In the genomic region with DNA sequence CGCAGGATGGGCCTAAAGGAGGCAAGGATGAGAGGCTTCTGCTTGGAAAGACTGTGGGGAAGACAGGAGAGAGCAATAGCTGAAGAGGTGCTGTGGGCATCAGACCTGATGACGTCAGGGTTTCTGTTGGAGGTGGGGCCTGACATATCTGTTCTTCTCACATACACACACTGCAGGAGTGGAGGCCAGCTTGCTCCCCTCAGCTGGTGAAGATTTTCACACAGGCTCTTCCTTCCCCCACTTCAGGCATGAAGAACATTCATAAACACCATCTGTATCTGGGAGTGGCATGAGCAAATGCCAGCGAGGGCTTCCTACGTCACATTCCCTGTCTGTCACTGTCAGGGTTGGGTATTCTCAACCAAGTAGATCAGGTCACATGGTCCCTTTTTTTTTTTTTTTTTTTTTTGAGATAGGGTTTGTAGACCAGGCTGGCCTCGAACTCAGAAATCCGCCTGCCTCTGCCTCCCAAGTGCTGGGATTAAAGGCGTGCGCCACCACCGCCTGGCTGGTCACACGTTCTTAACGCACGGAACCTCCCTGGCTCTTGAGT, we compare ENCODE assay signal across 19 mouse cellular contexts. TPM values are rescaled to one million over a fixed set of nuclear protein-coding genes. Genes with fewer than 3 reads are reported as not detected.
DNase-seq lines count a peak whose midpoint lies in the region; ATAC-seq lines count a peak whose summit lies in the region.
"Had no signal": no experiment of that assay in that cellular context is flagged by ENCODE, and none has a peak within 500 bp of the region (broad histone marks: within the 10 kb centered on the region; RNA-seq: fewer than 3 reads in every experiment).

No protein-coding gene starts in this region.

- ATAC-seq in embryonic facial prominence, embryonic 15.5 days (ENCODE audit: insufficient number of reproducible peaks, low FRiP score, low TSS enrichment, low read depth) = no peak
- ATAC-seq in megakaryocyte, adult 5-6 weeks (ENCODE audit: poor library complexity, severe bottlenecking) = no peak
- peak; percentile 73 for ATAC-seq in megakaryocyte-erythroid progenitor cell, adult 5-6 weeks (replicated peaks; ENCODE audit: low FRiP score, low TSS enrichment, poor library complexity, severe bottlenecking)
- ATAC-seq in CD4-positive, CD25-positive, alpha-beta regulatory T cell, adult 4 months = no peak
- ATAC-seq: forebrain, embryonic 15.5 days; hindbrain, postnatal 0 days had no signal

- peaks cover 6% of the 10 kb centered on the region; the same call in 1 of the 2 replicates for H3K4me1 ChIP-seq in embryonic facial prominence, embryonic 15.5 days
- H3K4me1 ChIP-seq in embryonic facial prominence, embryonic 10.5 days = no peaks in the 10 kb centered on the region
- H3K4me1 ChIP-seq in megakaryocyte, embryonic 14.5 days = peaks cover 65% of the 10 kb centered on the region
- H3K4me1 ChIP-seq: forebrain, embryonic 15.5 days; limb, embryonic 12.5 days had no signal

- H3K9ac ChIP-seq in embryonic facial prominence, embryonic 15.5 days = no peak overlapping the region
- H3K9ac ChIP-seq: embryonic facial prominence, embryonic 13.5 days; forebrain, embryonic 15.5 days; limb, embryonic 12.5 days had no signal

- no peak overlapping the region for H3K4me2 ChIP-seq in embryonic facial prominence, embryonic 15.5 days (replicated peaks)
- H3K4me2 ChIP-seq: embryonic facial prominence, embryonic 13.5 days; forebrain, embryonic 15.5 days; limb, embryonic 12.5 days had no signal

- DNase-seq in embryonic facial prominence, embryonic 10.5 days (ENCODE audit: low spot score) = no peak
- peak; percentile 77 for DNase-seq in liver
- DNase-seq in right cerebral cortex, adult 18-20 months = no peak
- DNase-seq: heart, adult 2 months; heart, postnatal 14 days; kidney, adult 2 months; lung, postnatal 10 days; midbrain, embryonic 14.5 days had no signal

- WGBS in embryonic facial prominence, embryonic 15.5 days = 89% methylated on average over 12 of the region's 12 CpGs
- 94% methylated on average over 12 of the region's 12 CpGs for WGBS in embryonic facial prominence, embryonic 10.5 days

- no peak overlapping the region for H3K4me3 ChIP-seq in embryonic facial prominence, embryonic 15.5 days (replicated peaks)
- H3K4me3 ChIP-seq in embryonic facial prominence, embryonic 10.5 days = no peak overlapping the region
- peak overlapping the region; percentile 43 for H3K4me3 ChIP-seq in megakaryocyte, embryonic 14.5 days (replicated peaks)
- H3K4me3 ChIP-seq: embryonic facial prominence, embryonic 13.5 days; forebrain, embryonic 15.5 days; heart, adult 2 months; left cerebral cortex, adult 2 months; limb, embryonic 12.5 days had no signal

- H3K9me3 ChIP-seq in embryonic facial prominence, embryonic 15.5 days (replicated peaks) = no peaks in the 10 kb centered on the region
- H3K9me3 ChIP-seq in embryonic facial prominence, embryonic 10.5 days = no peaks in the 10 kb centered on the region
- H3K9me3 ChIP-seq in megakaryocyte, embryonic 14.5 days = no peaks in the 10 kb centered on the region
- H3K9me3 ChIP-seq: embryonic facial prominence, embryonic 13.5 days; forebrain, embryonic 15.5 days; limb, embryonic 12.5 days had no signal

- 0 out of 2 replicates have a peak overlapping the region, but pooled peaks have one; percentile 11 for H3K27ac ChIP-seq in embryonic facial prominence, embryonic 15.5 days (replicated peaks)
- H3K27ac ChIP-seq in embryonic facial prominence, embryonic 10.5 days (replicated peaks) = no peak overlapping the region
- H3K27ac ChIP-seq: embryonic facial prominence, embryonic 13.5 days; forebrain, embryonic 15.5 days; heart, adult 2 months; hindbrain, postnatal 0 days; left cerebral cortex, adult 2 months; limb, embryonic 12.5 days had no signal

- H3K36me3 ChIP-seq in embryonic facial prominence, embryonic 15.5 days = peaks cover 34% of the 10 kb centered on the region
- peaks cover 83% of the 10 kb centered on the region for H3K36me3 ChIP-seq in embryonic facial prominence, embryonic 10.5 days (replicated peaks)
- H3K36me3 ChIP-seq in megakaryocyte, embryonic 14.5 days (replicated peaks; ENCODE audit: low read length) = peaks cover 81% of the 10 kb centered on the region

- H3K27me3 ChIP-seq in embryonic facial prominence, embryonic 15.5 days = no peaks in the 10 kb centered on the region
- H3K27me3 ChIP-seq in embryonic facial prominence, embryonic 10.5 days (replicated peaks; ENCODE audit: low read depth, poor library complexity, severe bottlenecking) = no peaks in the 10 kb centered on the region
- no peaks in the 10 kb centered on the region for H3K27me3 ChIP-seq in megakaryocyte, embryonic 14.5 days (replicated peaks)
- H3K27me3 ChIP-seq: embryonic facial prominence, embryonic 13.5 days; forebrain, embryonic 15.5 days; limb, embryonic 12.5 days had no signal

RNA-seq across cellular contexts. Expression of a gene that starts 23.9 kb away (rescaled TPM):
- 68.4 and 69.7 TPM in 2 replicates for polyA plus RNA-seq in embryonic facial prominence, embryonic 15.5 days (2015; fragmentation: Nextera tagmentation; extraction: Ambion mirVana)
- 77.8 and 83.8 TPM in 2 replicates for polyA plus RNA-seq in embryonic facial prominence, embryonic 10.5 days (2016; fragmentation: Nextera tagmentation; extraction: Ambion mirVana)
- 32.9 and 81.5 TPM in 2 replicates for polyA plus RNA-seq in megakaryocyte, embryonic 14.5 days (2012; ENCODE audit: insufficient read depth, low replicate concordance)
- 7.1 and 10.2 TPM in 2 replicates for total RNA-seq in megakaryocyte, adult 5-6 weeks (2015)
- 1.9 and 2.6 TPM in 2 replicates for total RNA-seq in megakaryocyte, adult 5-6 weeks (2017)
- 59.0 and 64.0 TPM in 2 replicates for total RNA-seq in megakaryocyte-erythroid progenitor cell, adult 5-6 weeks (2014; fragmentation: Nextera tagmentation)
- 14.0 and 21.1 TPM in 2 replicates for total RNA-seq in megakaryocyte-erythroid progenitor cell, adult 5-6 weeks (2017)
- 10 to 100 TPM in 1 of 2 experiments, 1 to 10 TPM in 1; 6.7 to 10.1 TPM for polyA plus RNA-seq in CD4-positive, CD25-positive, alpha-beta regulatory T cell, adult 4 months (2017; shearing (Covaris generic))

RNA-seq across cellular contexts. Expression of a gene that starts 26.5 kb away (rescaled TPM):
- 210 and 216 TPM in 2 replicates for polyA plus RNA-seq in embryonic facial prominence, embryonic 15.5 days (2015; fragmentation: Nextera tagmentation; extraction: Ambion mirVana)
- 77.9 and 79.7 TPM in 2 replicates for polyA plus RNA-seq in embryonic facial prominence, embryonic 10.5 days (2016; fragmentation: Nextera tagmentation; extraction: Ambion mirVana)
- 26.5 and 43.0 TPM in 2 replicates for polyA plus RNA-seq in megakaryocyte, embryonic 14.5 days (2012; ENCODE audit: insufficient read depth, low replicate concordance)
- 70.5 and 86.8 TPM in 2 replicates for total RNA-seq in megakaryocyte, adult 5-6 weeks (2015)
- 74.2 and 94.3 TPM in 2 replicates for total RNA-seq in megakaryocyte, adult 5-6 weeks (2017)
- total RNA-seq in megakaryocyte-erythroid progenitor cell, adult 5-6 weeks (2014; fragmentation: Nextera tagmentation) = 43.7 and 54.2 TPM in 2 replicates
- 20.7 and 30.4 TPM in 2 replicates for total RNA-seq in megakaryocyte-erythroid progenitor cell, adult 5-6 weeks (2017)
- polyA plus RNA-seq in CD4-positive, CD25-positive, alpha-beta regulatory T cell, adult 4 months (2017; shearing (Covaris generic)) = 100 to 1,000 TPM; 121 to 188 TPM

RNA-seq across cellular contexts. Expression of a gene that starts 28.5 kb away (rescaled TPM):
- 18.2 and 20.7 TPM in 2 replicates for polyA plus RNA-seq in embryonic facial prominence, embryonic 15.5 days (2015; fragmentation: Nextera tagmentation; extraction: Ambion mirVana)
- 1.8 and 2.5 TPM in 2 replicates for polyA plus RNA-seq in embryonic facial prominence, embryonic 10.5 days (2016; fragmentation: Nextera tagmentation; extraction: Ambion mirVana)
- not detected in 2 replicates for polyA plus RNA-seq in megakaryocyte, embryonic 14.5 days (2012; ENCODE audit: insufficient read depth, low replicate concordance)
- not detected in 2 replicates for total RNA-seq in megakaryocyte, adult 5-6 weeks (2015)
- total RNA-seq in megakaryocyte, adult 5-6 weeks (2017) = not detected in 2 replicates
- not detected in 2 replicates for total RNA-seq in megakaryocyte-erythroid progenitor cell, adult 5-6 weeks (2014; fragmentation: Nextera tagmentation)
- not detected in 2 replicates for total RNA-seq in megakaryocyte-erythroid progenitor cell, adult 5-6 weeks (2017)
- not detected for polyA plus RNA-seq in CD4-positive, CD25-positive, alpha-beta regulatory T cell, adult 4 months (2017; shearing (Covaris generic))
- total RNA-seq: gastrocnemius, adult 8-10 months; left cerebral cortex, adult 2 months had no signal

RNA-seq across cellular contexts. Expression of a gene that starts 45.7 kb away (rescaled TPM):
- 6.1 and 6.8 TPM in 2 replicates for polyA plus RNA-seq in embryonic facial prominence, embryonic 15.5 days (2015; fragmentation: Nextera tagmentation; extraction: Ambion mirVana)
- 2.2 and 2.3 TPM in 2 replicates for polyA plus RNA-seq in embryonic facial prominence, embryonic 10.5 days (2016; fragmentation: Nextera tagmentation; extraction: Ambion mirVana)
- polyA plus RNA-seq in megakaryocyte, embryonic 14.5 days (2012; ENCODE audit: insufficient read depth, low replicate concordance) = 41.8 and 92.9 TPM in 2 replicates
- 7.5 and 9.3 TPM in 2 replicates for total RNA-seq in megakaryocyte, adult 5-6 weeks (2015)
- 7.7 and 8.2 TPM in 2 replicates for total RNA-seq in megakaryocyte, adult 5-6 weeks (2017)
- 14.0 and 24.8 TPM in 2 replicates for total RNA-seq in megakaryocyte-erythroid progenitor cell, adult 5-6 weeks (2014; fragmentation: Nextera tagmentation)
- 7.1 and 13.0 TPM in 2 replicates for total RNA-seq in megakaryocyte-erythroid progenitor cell, adult 5-6 weeks (2017)
- polyA plus RNA-seq in CD4-positive, CD25-positive, alpha-beta regulatory T cell, adult 4 months (2017; shearing (Covaris generic)) = 100 to 1,000 TPM; 202 to 308 TPM

RNA-seq across cellular contexts. Expression of a gene that starts 47.7 kb away (rescaled TPM):
- polyA plus RNA-seq in embryonic facial prominence, embryonic 15.5 days (2015; fragmentation: Nextera tagmentation; extraction: Ambion mirVana) = 180 and 183 TPM in 2 replicates
- 94.3 and 94.9 TPM in 2 replicates for polyA plus RNA-seq in embryonic facial prominence, embryonic 10.5 days (2016; fragmentation: Nextera tagmentation; extraction: Ambion mirVana)
- polyA plus RNA-seq in megakaryocyte, embryonic 14.5 days (2012; ENCODE audit: insufficient read depth, low replicate concordance) = 51.3 and 84.0 TPM in 2 replicates
- total RNA-seq in megakaryocyte, adult 5-6 weeks (2015) = 29.0 and 40.0 TPM in 2 replicates
- 20.7 and 27.1 TPM in 2 replicates for total RNA-seq in megakaryocyte, adult 5-6 weeks (2017)
- 73.1 and 108 TPM in 2 replicates for total RNA-seq in megakaryocyte-erythroid progenitor cell, adult 5-6 weeks (2014; fragmentation: Nextera tagmentation)
- 30.1 and 48.6 TPM in 2 replicates for total RNA-seq in megakaryocyte-erythroid progenitor cell, adult 5-6 weeks (2017)
- polyA plus RNA-seq in CD4-positive, CD25-positive, alpha-beta regulatory T cell, adult 4 months (2017; shearing (Covaris generic)) = 1 to 10 TPM; 3.8 to 4.3 TPM
